Mouse (Mus musculus) liver, postnatal 0 days (tissue): Measurements from ENCODE around the gene Mvb12b. TPM values are rescaled to one million over a fixed set of nuclear protein-coding genes. Genes with fewer than 3 reads are reported as not detected.

ENCODE experiments used
- ATAC-seq: fragments of 200-750 bp; cut with Nextera tagmentation; 2 replicates; pipeline ENCODE4 v1.8.0; 2017; ENCODE audit warnings: mild to moderate bottlenecking, moderate library complexity
- DNase-seq: peaks from one replicate; pipeline ENCODE4 v3.0.0-alpha.2; 2016
- H3K27ac ChIP-seq: fragments of 300-500 bp; sonication (generic); 2 replicates; pipeline ENCODE4 v1.5.1; 2014; ENCODE audit warnings: antibody characterized with exemption, moderate library complexity, mild to moderate bottlenecking, low read depth
- H3K27me3 ChIP-seq: fragments of 300-500 bp; sonication (generic); 2 replicates; pipeline ENCODE4 v1.6.1; 2014; ENCODE audit warnings: low read length, control low read depth, mixed read lengths; ENCODE audit not compliant: insufficient read depth
- H3K36me3 ChIP-seq: fragments of 300-500 bp; sonication (generic); replicated peaks from 2 replicates; pipeline ENCODE4 v1.6.1; 2014; ENCODE audit warnings: mild to moderate bottlenecking, control low read depth, low read length, moderate library complexity, mixed read lengths; ENCODE audit not compliant: insufficient read depth
- H3K4me1 ChIP-seq: fragments of 300-500 bp; sonication (generic); 2 replicates; pipeline ENCODE4 v1.6.1; 2014; ENCODE audit warnings: antibody characterized with exemption, mild to moderate bottlenecking, control low read depth; ENCODE audit not compliant: insufficient read depth
- H3K4me2 ChIP-seq: fragments of 300-500 bp; sonication (generic); 2 replicates; pipeline ENCODE4 v1.6.1; 2014; ENCODE audit warnings: low read depth, mild to moderate bottlenecking, low read length, moderate library complexity, mixed read lengths
- H3K4me3 ChIP-seq: fragments of 300-500 bp; sonication (generic); 2 replicates; pipeline ENCODE4 v1.5.1; 2014; ENCODE audit warnings: low read depth, low read length
- H3K9ac ChIP-seq: fragments of 300-500 bp; sonication (generic); replicated peaks from 2 replicates; pipeline ENCODE4 v1.6.1; 2014; ENCODE audit warnings: mild to moderate bottlenecking, moderate library complexity
- H3K9me3 ChIP-seq: fragments of 300-500 bp; sonication (generic); 2 replicates; pipeline ENCODE4 v1.6.1; 2016; ENCODE audit warnings: mild to moderate bottlenecking, control low read depth, low read length, mixed read lengths
- CTCF ChIP-seq: sonication (generic); IDR thresholded peaks from 2 replicates; pipeline ENCODE4 v1.5.1; 2016; ENCODE audit warnings: antibody characterized with exemption, low read depth
- EP300 ChIP-seq: IDR thresholded peaks from 2 replicates; pipeline ENCODE4 v1.6.1; 2016; ENCODE audit warnings: antibody characterized with exemption, low read depth, mild to moderate bottlenecking
- WGBS: fragments of 180-500 bp; shearing (Covaris S2); extraction: QIAGEN DNeasy Blood & Tissue Kit; methylation state at CpG from one replicate; pipeline ENCODE4 v1.1.7; 2014; ENCODE audit not compliant: insufficient replicate concordance; 5-methylcytosine and 5-hydroxymethylcytosine counted together
- polyA plus RNA-seq: library from polyadenylated mRNA; unstranded; fragments of >200 nt; fragmentation: Nextera tagmentation; extraction: Ambion mirVana; gene quantifications from 2 replicates; pipeline ENCODE4 v1.2.1, GENCODE M21; 2015

Gene Mvb12b
- polyA plus RNA-seq, 1 experiment from 2014 or later, result 8.1 TPM

DNA sequence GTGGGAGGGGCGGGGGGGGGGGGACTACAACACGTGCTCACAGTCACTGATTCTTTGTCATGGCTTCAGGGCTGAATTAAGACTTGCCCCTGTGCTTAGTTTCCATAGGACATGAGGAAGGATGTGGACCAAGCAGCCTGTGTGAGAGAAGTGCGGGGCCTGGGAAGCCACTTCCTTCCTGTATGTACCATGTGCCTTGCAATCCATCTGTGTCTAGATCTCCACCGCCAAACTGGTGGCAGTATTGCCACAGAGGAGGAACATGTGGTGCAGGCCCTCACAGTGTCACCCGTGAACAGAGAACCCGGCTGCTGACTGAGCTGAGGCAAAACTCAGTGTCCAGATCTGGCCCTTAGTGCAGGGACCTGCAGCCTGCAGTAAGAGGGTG lies 132.1 kb downstream of the Mvb12b start:
- Histone ChIP-seq H3K9ac (no peak overlapping the region), H3K27ac (peak overlapping the region; percentile 61), H3K4me1 (peaks cover 18% of the 10 kb centered on the region), H3K36me3 (no peaks in the 10 kb centered on the region), H3K27me3 (no peaks in the 10 kb centered on the region), H3K4me2 (no peak overlapping the region; the same call in 1 of the 2 replicates), H3K9me3 (no peaks in the 10 kb centered on the region), H3K4me3 (no peak overlapping the region)
- TF ChIP-seq EP300, result no peak
- TF ChIP-seq CTCF, result peak; percentile 27; the same call in 1 of the 2 replicates
- ATAC-seq (peak; percentile 73), DNase-seq (peak; percentile 62)
- 22% methylated on average over 6 of the region's 6 CpGs for WGBS

- no peaks in the 10 kb centered on the region for H3K36me3 ChIP-seq
- H3K4me2 ChIP-seq, result no peak overlapping the region; the same call in 1 of the 2 replicates
- no peak for TF ChIP-seq EP300
- no peak for TF ChIP-seq CTCF
- peaks cover 18% of the 10 kb centered on the region for H3K4me1 ChIP-seq
- 0 out of 2 replicates have a peak, but pooled peaks have one; percentile 29 for ATAC-seq
- no peak overlapping the region for H3K4me3 ChIP-seq
- peak overlapping the region; percentile 22; the same call in 1 of the 2 replicates for H3K27ac ChIP-seq
- 33% methylated on average over 7 of the region's 7 CpGs for whole genome bisulfite sequencing
- DNase-seq, result no peak
- H3K9ac ChIP-seq, result no peak overlapping the region
- no peaks in the 10 kb centered on the region for H3K9me3 ChIP-seq
- no peaks in the 10 kb centered on the region for H3K27me3 ChIP-seq
Measured at GRCm38 (mm10) chr2:33754980-33755632, 132.6 kb downstream of the Mvb12b start.

- Histone ChIP-seq H3K4me2 (no peak overlapping the region), H3K27me3 (no peaks in the 10 kb centered on the region), H3K27ac (0 out of 2 replicates have a peak overlapping the region, but pooled peaks have one; percentile 6), H3K4me3 (no peak overlapping the region), H3K9ac (no peak overlapping the region), H3K9me3 (no peaks in the 10 kb centered on the region), H3K36me3 (peaks cover 6% of the 10 kb centered on the region), H3K4me1 (peaks cover 18% of the 10 kb centered on the region)
- TF ChIP-seq CTCF (no peak), EP300 (no peak)
- ATAC-seq (no peak), DNase-seq (no peak)
- WGBS, result 85% methylated on average over 3 of the region's 3 CpGs
Measured at GRCm38 (mm10) chr2:33754317-33754633, 133.5 kb downstream of the Mvb12b start.

DNA sequence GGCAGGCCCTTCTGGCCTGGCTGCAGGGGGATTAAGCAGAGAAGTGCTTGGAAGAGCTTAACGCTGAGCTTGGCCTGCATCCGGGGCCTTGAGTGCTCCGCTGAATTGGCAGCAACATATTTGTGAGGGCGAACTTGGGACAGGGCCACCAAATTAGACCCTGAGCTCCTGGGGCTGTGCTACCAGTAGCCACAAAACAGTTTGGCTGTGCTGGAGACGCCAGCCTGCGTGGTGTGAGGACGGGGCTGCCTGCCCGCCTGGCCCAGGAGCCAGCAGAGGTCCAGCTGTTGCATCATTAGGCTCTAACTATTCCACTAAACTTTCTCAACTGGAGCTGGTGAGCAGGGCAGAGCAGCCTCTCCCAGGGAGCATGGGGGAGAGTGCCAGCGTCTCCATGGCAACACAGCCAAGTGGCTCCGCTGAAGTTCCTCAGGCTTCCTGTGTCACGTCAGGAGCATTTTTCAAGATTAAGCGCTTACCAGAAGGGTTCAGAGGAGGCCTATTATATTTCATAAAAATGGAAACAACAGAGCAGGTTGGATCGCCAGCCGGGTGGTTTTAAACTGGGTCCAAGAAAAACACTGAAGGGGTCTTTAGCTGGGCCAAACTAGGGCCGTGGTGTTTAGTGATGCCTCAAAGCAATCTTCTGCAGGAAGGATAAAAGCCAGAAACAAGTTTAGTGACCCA lies 134.0 kb downstream of the Mvb12b start:
- peak overlapping the region; percentile 36; the same call in 1 of the 2 replicates for H3K27ac ChIP-seq
- H3K9ac ChIP-seq, result no peak overlapping the region
- DNase-seq (peak; percentile 44), ATAC-seq (no peak)
- no peaks in the 10 kb centered on the region for H3K9me3 ChIP-seq
- no peak for TF ChIP-seq CTCF
- TF ChIP-seq EP300, result no peak
- H3K27me3 ChIP-seq, result no peaks in the 10 kb centered on the region
- H3K4me1 ChIP-seq, result peaks cover 18% of the 10 kb centered on the region
- H3K36me3 ChIP-seq, result peaks cover 8% of the 10 kb centered on the region
- 55% methylated on average over 15 of the region's 15 CpGs for WGBS
- no peak overlapping the region for H3K4me3 ChIP-seq
- H3K4me2 ChIP-seq, result no peak overlapping the region

DNA sequence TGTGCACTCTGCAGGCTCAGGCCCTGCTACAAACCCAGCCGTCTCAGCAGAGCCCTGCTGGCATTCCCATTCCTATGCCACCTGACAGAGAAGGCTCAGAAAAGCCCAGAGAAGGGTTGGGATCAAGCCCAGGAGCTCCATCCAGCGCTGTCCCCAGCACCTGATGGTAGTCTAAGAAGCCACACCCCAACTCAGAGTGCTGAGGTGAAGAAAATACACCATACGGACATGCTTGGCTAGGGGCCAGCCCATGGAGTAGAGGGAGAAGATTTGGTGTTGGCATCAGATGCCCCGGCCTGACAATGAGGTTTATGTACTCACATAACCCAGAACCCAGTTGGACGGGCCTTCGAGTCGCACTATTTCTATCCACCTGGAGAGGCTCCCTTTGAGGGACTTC lies 137.1 kb downstream of the Mvb12b start:
- 89% methylated on average over 7 of the region's 7 CpGs for WGBS
- ATAC-seq (no peak), DNase-seq (no peak)
- no peak overlapping the region for H3K4me2 ChIP-seq
- H3K9ac ChIP-seq, result no peak overlapping the region
- H3K9me3 ChIP-seq, result no peaks in the 10 kb centered on the region
- TF ChIP-seq CTCF (no peak), EP300 (no peak)
- no peak overlapping the region for H3K27ac ChIP-seq
- H3K4me3 ChIP-seq, result no peak overlapping the region
- no peaks in the 10 kb centered on the region for H3K27me3 ChIP-seq
- H3K36me3 ChIP-seq, result peaks cover 8% of the 10 kb centered on the region
- peaks cover 13% of the 10 kb centered on the region for H3K4me1 ChIP-seq

GRCm38 (mm10) chr2:33746471-33746870 lies 141.3 kb downstream of the Mvb12b start:
- TF ChIP-seq CTCF, result peak; percentile 94
- TF ChIP-seq EP300, result no peak
- DNase-seq (peak; percentile 71), ATAC-seq (no peak)
- no peaks in the 10 kb centered on the region for H3K4me1 ChIP-seq
- peaks cover 8% of the 10 kb centered on the region for H3K36me3 ChIP-seq
- no peak overlapping the region for H3K9ac ChIP-seq
- H3K27ac ChIP-seq, result no peak overlapping the region
- no peaks in the 10 kb centered on the region for H3K27me3 ChIP-seq
- H3K9me3 ChIP-seq, result no peaks in the 10 kb centered on the region
- WGBS, result 25% methylated on average over 5 of the region's 5 CpGs
- H3K4me3 ChIP-seq, result no peak overlapping the region
- no peak overlapping the region for H3K4me2 ChIP-seq
